Mouse (Mus musculus) embryo, embryonic 11 days (tissue): ENCODE data around the gene Tm4sf4.

Source experiments
- DNase-seq: peaks from one replicate; pipeline ENCODE4 v3.0.0-alpha.2; 2015

Tm4sf4 gene

GRCm38 (mm10) chr3:57425089-57425730 is at the start of gene Tm4sf4:
Gene Tm4sf4, plus strand, starts transcription at chr3:57425314.
- no peak for DNase-seq

GRCm38 (mm10) chr3:57386423-57386822 is 38.7 kb upstream of the Tm4sf4 start:
- no peak for DNase-seq

GRCm38 (mm10) chr3:57386895-57387294 is 38.2 kb upstream of the Tm4sf4 start:
- no peak for DNase-seq

GRCm38 (mm10) chr3:57387593-57387992 is 37.5 kb upstream of the Tm4sf4 start:
- DNase-seq, result no peak

GRCm38 (mm10) chr3:57411535-57411934 is 13.6 kb upstream of the Tm4sf4 start:
- no peak for DNase-seq

- DNase-seq, result no peak
Measured at GRCm38 (mm10) chr3:57420233-57420632, 4.9 kb upstream of the Tm4sf4 start.

GRCm38 (mm10) chr3:57420660-57421059 is 4.5 kb upstream of the Tm4sf4 start:
- DNase-seq, result no peak

GRCm38 (mm10) chr3:57426351-57426750 is 1.2 kb downstream of the Tm4sf4 start:
- no peak for DNase-seq

- DNase-seq, result peak; percentile 20
Measured at GRCm38 (mm10) chr3:57428682-57429464, 3.8 kb downstream of the Tm4sf4 start.

- DNase-seq, result no peak
Measured at GRCm38 (mm10) chr3:57429486-57429885, 4.4 kb downstream of the Tm4sf4 start.

GRCm38 (mm10) chr3:57431706-57432105 is 6.6 kb downstream of the Tm4sf4 start:
- no peak for DNase-seq

- no peak for DNase-seq
Measured at GRCm38 (mm10) chr3:57435364-57435763, 10.2 kb downstream of the Tm4sf4 start.

- DNase-seq, result no peak
Measured at GRCm38 (mm10) chr3:57440956-57441355, 15.8 kb downstream of the Tm4sf4 start.

GRCm38 (mm10) chr3:57445706-57446105 is 20.6 kb downstream of the Tm4sf4 start:
- DNase-seq, result no peak

GRCm38 (mm10) chr3:57447889-57448288 is 22.8 kb downstream of the Tm4sf4 start:
- no peak for DNase-seq

GRCm38 (mm10) chr3:57448445-57448844 is 23.3 kb downstream of the Tm4sf4 start:
- DNase-seq, result peak; percentile 88

- DNase-seq, result peak; percentile 56
Measured at GRCm38 (mm10) chr3:57458652-57459051, 33.5 kb downstream of the Tm4sf4 start.

GRCm38 (mm10) chr3:57463302-57463701 is 38.2 kb downstream of the Tm4sf4 start:
- DNase-seq, result no peak

GRCm38 (mm10) chr3:57466289-57466688 is 41.2 kb downstream of the Tm4sf4 start:
- no peak for DNase-seq

GRCm38 (mm10) chr3:57469325-57469724 is 44.2 kb downstream of the Tm4sf4 start:
- DNase-seq, result no peak

GRCm38 (mm10) chr3:57470326-57470725 is 45.2 kb downstream of the Tm4sf4 start:
- peak; percentile 81 for DNase-seq

- DNase-seq, result peak; percentile 66
Measured at GRCm38 (mm10) chr3:57470981-57471601, 46.0 kb downstream of the Tm4sf4 start.

GRCm38 (mm10) chr3:57472407-57472806 is 47.3 kb downstream of the Tm4sf4 start:
- peak; percentile 84 for DNase-seq

- no peak for DNase-seq
Measured at GRCm38 (mm10) chr3:57474421-57474820, 49.3 kb downstream of the Tm4sf4 start.
